21 mouse cellular contexts compared by ENCODE assay signal in the genomic region with DNA sequence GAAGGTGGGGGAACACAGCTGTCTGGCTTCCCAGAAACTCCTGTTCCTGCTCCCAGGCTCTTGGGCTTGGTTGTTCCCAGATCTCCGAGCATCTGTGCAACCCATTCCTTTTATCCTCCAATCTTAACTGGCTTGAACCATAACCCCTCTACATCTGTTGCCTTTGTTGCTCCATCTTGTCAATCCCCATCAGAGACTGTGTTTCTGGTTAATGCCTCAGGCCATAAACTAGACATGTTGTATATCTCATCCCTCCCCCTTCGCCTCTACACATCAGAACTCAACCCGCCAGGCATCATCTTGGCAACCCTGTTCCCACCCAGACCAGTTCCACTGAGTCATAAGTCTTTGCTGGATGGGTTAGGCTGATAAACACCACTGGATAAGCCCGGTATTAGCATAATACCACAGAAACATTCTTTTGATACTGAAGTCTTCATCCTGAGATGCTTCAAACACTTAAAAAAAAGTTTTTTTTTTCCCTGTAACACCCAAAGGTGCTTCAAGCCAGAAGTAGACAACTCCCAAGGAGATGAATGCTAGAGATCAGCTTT. TPM values are rescaled to one million over a fixed set of nuclear protein-coding genes. Genes with fewer than 3 reads are reported as not detected.
"Had no signal": no experiment of that assay in that cellular context is flagged by ENCODE, and none has a peak within 500 bp of the region (broad histone marks: within the 10 kb centered on the region; RNA-seq: fewer than 3 reads in every experiment).

No protein-coding gene starts in this region.

- ATAC-seq: liver, postnatal 0 days; lung, postnatal 0 days; midbrain, embryonic 13.5 days; midbrain, embryonic 15.5 days had no signal

- H3K4me1 ChIP-seq: megakaryocyte, embryonic 14.5 days; midbrain, embryonic 15.5 days; neural tube, embryonic 12.5 days; stomach, embryonic 15.5 days had no signal

- H3K27ac ChIP-seq: lung, embryonic 15.5 days; macrophage; midbrain, embryonic 13.5 days; midbrain, embryonic 15.5 days; neural tube, embryonic 12.5 days; stomach, embryonic 15.5 days had no signal

- H3K4me3 ChIP-seq: lung, embryonic 15.5 days; megakaryocyte, embryonic 14.5 days; midbrain, embryonic 13.5 days; midbrain, embryonic 15.5 days; neural tube, embryonic 12.5 days; stomach, embryonic 15.5 days had no signal

- H3K9me3 ChIP-seq: lung, embryonic 15.5 days; megakaryocyte, embryonic 14.5 days; midbrain, embryonic 13.5 days; neural tube, embryonic 12.5 days; stomach, embryonic 15.5 days had no signal

- H3K27me3 ChIP-seq: lung, embryonic 15.5 days; midbrain, embryonic 13.5 days; midbrain, embryonic 15.5 days; neural tube, embryonic 12.5 days; stomach, embryonic 15.5 days had no signal

- H3K36me3 ChIP-seq: lung, embryonic 15.5 days; midbrain, embryonic 13.5 days; midbrain, embryonic 15.5 days; neural tube, embryonic 12.5 days; stomach, embryonic 15.5 days had no signal

- H3K4me2 ChIP-seq: lung, embryonic 15.5 days; midbrain, embryonic 11.5 days; midbrain, embryonic 13.5 days; midbrain, embryonic 15.5 days; neural tube, embryonic 12.5 days; stomach, embryonic 15.5 days had no signal

- H3K9ac ChIP-seq: liver, postnatal 0 days; lung, embryonic 15.5 days; midbrain, embryonic 13.5 days; midbrain, embryonic 15.5 days; neural tube, embryonic 12.5 days; stomach, embryonic 15.5 days had no signal

- DNase-seq: liver, postnatal 0 days; lung, adult 2 months; lung, postnatal 14 days; lung, postnatal 36 days; right cerebral cortex, postnatal 14 days; thymus, adult 2 months; thymus, postnatal 25 days; thymus, postnatal 4 days had no signal

RNA-seq across cellular contexts. Expression of gene Zc2hc1b, which starts 24.9 kb away (rescaled TPM):
- polyA plus RNA-seq: liver, postnatal 0 days; lung, adult 2 months; lung, embryonic 15.5 days; lung, postnatal 0 days; macrophage; midbrain, embryonic 11.5 days; midbrain, embryonic 13.5 days; midbrain, embryonic 15.5 days; midbrain, postnatal 0 days; neural tube, embryonic 12.5 days; neural tube, embryonic 14.5 days; spleen, adult 2 months; stomach, embryonic 15.5 days; thymus, adult 2 months; urinary bladder, adult 2 months had no signal
